Mouse (Mus musculus): ENCODE results near the gene Podxl2. TPM values are rescaled to one million over a fixed set of nuclear protein-coding genes. Genes with fewer than 3 reads are reported as not detected.
A peak's percentile ranks its signal among the peaks of the same experiment; 100 is the strongest.

The Podxl2 gene
- total and polyA plus RNA-seq, 2 experiments from 2014 or later: 718 to 954 TPM

- Histone ChIP-seq H3K4me1 (ENCODE audit: insufficient read depth) (no peaks in the 10 kb centered on the region), H3K27me3 (ENCODE audit: insufficient read depth, low read length) (no peaks in the 10 kb centered on the region), H3K4me3 (ENCODE audit: low read depth, low read length) (no peak overlapping the region), H3K27ac (ENCODE audit: low read depth, low read length) (no peak overlapping the region), H3K9ac (no peak overlapping the region), H3K36me3 (ENCODE audit: insufficient read depth) (no peaks in the 10 kb centered on the region), H3K9me3 (ENCODE audit: low read length) (no peaks in the 10 kb centered on the region), H3K4me2 (ENCODE audit: low read depth) (no peak overlapping the region)
- DNase-seq (no peak), ATAC-seq (peak; percentile 30; the same call in 1 of the 2 replicates)
- TF ChIP-seq CTCF (IDR thresholded peaks at IDR 0.05; ENCODE audit: low read depth): no peak
- WGBS: 67% methylated on average over 11 of the region's 11 CpGs
Observed at GRCm38 (mm10) chr6:88821901-88822300, 52.9 kb downstream of the Podxl2 start.

- Histone ChIP-seq H3K9me3 (ENCODE audit: low read length) (no peaks in the 10 kb centered on the region), H3K36me3 (ENCODE audit: insufficient read depth) (no peaks in the 10 kb centered on the region), H3K9ac (no peak overlapping the region), H3K4me1 (ENCODE audit: insufficient read depth) (no peaks in the 10 kb centered on the region), H3K27me3 (ENCODE audit: insufficient read depth, low read length) (no peaks in the 10 kb centered on the region), H3K4me3 (ENCODE audit: low read depth, low read length) (no peak overlapping the region), H3K4me2 (ENCODE audit: low read depth) (no peak overlapping the region), H3K27ac (ENCODE audit: low read depth, low read length) (no peak overlapping the region)
- WGBS: 92% methylated on average over 6 of the region's 6 CpGs
- ATAC-seq (no peak), DNase-seq (no peak)
- no peak for TF ChIP-seq CTCF (IDR thresholded peaks at IDR 0.05; ENCODE audit: low read depth)
Observed at GRCm38 (mm10) chr6:88821294-88821693, 53.5 kb downstream of the Podxl2 start.

- 66% methylated on average over 3 of the region's 3 CpGs for WGBS
- no peak for TF ChIP-seq CTCF (IDR thresholded peaks at IDR 0.05; ENCODE audit: low read depth)
- no peak for ATAC-seq
Observed at GRCm38 (mm10) chr6:88820853-88821252, 54.0 kb downstream of the Podxl2 start.

GRCm38 (mm10) chr6:88816913-88817312 is 57.9 kb downstream of the Podxl2 start:
- no peaks in the 10 kb centered on the region for H3K36me3 ChIP-seq (ENCODE audit: insufficient read depth)
- DNase-seq (no peak), ATAC-seq (no peak)
- H3K4me3 ChIP-seq (ENCODE audit: low read depth, low read length): no peak overlapping the region
- H3K4me1 ChIP-seq (ENCODE audit: insufficient read depth): 0 out of 2 replicates have a peak, but pooled peaks cover 2% of the 10 kb centered on the region
- no peak overlapping the region for H3K27ac ChIP-seq (ENCODE audit: low read depth, low read length)
- WGBS: 79% methylated on average over 3 of the region's 3 CpGs
- H3K4me2 ChIP-seq (ENCODE audit: low read depth): no peak overlapping the region
- H3K9me3 ChIP-seq (ENCODE audit: low read length): no peaks in the 10 kb centered on the region
- no peak for TF ChIP-seq CTCF (IDR thresholded peaks at IDR 0.05; ENCODE audit: low read depth)
- H3K9ac ChIP-seq: no peak overlapping the region
- no peaks in the 10 kb centered on the region for H3K27me3 ChIP-seq (ENCODE audit: insufficient read depth, low read length)

More at GRCm38 (mm10) chr6:88820853-88821252, 54.0 kb downstream of the Podxl2 start:
- Histone ChIP-seq H3K36me3 (ENCODE audit: insufficient read depth) (no peaks in the 10 kb centered on the region), H3K4me2 (ENCODE audit: low read depth) (no peak overlapping the region), H3K27me3 (ENCODE audit: insufficient read depth, low read length) (no peaks in the 10 kb centered on the region), H3K4me1 (ENCODE audit: insufficient read depth) (no peaks in the 10 kb centered on the region), H3K9me3 (ENCODE audit: low read length) (no peaks in the 10 kb centered on the region), H3K27ac (ENCODE audit: low read depth, low read length) (no peak overlapping the region), H3K9ac (no peak overlapping the region), H3K4me3 (ENCODE audit: low read depth, low read length) (no peak overlapping the region)
- no peak for DNase-seq

GRCm38 (mm10) chr6:88815489-88815888 is 59.4 kb downstream of the Podxl2 start:
- TF ChIP-seq CTCF (IDR thresholded peaks at IDR 0.05; ENCODE audit: low read depth): no peak
- 82% methylated on average over 3 of the region's 3 CpGs for WGBS
- no peak overlapping the region for H3K27ac ChIP-seq (ENCODE audit: low read depth, low read length)
- no peaks in the 10 kb centered on the region for H3K27me3 ChIP-seq (ENCODE audit: insufficient read depth, low read length)
- DNase-seq: no peak
- H3K9ac ChIP-seq: no peak overlapping the region
- H3K4me2 ChIP-seq (ENCODE audit: low read depth): no peak overlapping the region
- 0 out of 2 replicates have a peak, but pooled peaks cover 2% of the 10 kb centered on the region for H3K4me1 ChIP-seq (ENCODE audit: insufficient read depth)
- no peak overlapping the region for H3K4me3 ChIP-seq (ENCODE audit: low read depth, low read length)
- no peaks in the 10 kb centered on the region for H3K36me3 ChIP-seq (ENCODE audit: insufficient read depth)
- H3K9me3 ChIP-seq (ENCODE audit: low read length): no peaks in the 10 kb centered on the region
- no peak for ATAC-seq

GRCm38 (mm10) chr6:88815036-88815435 is 59.8 kb downstream of the Podxl2 start:
- ATAC-seq: peak; percentile 67
- 63% methylated on average over 3 of the region's 3 CpGs for WGBS
- TF ChIP-seq CTCF (IDR thresholded peaks at IDR 0.05; ENCODE audit: low read depth): peak; percentile 30

GRCm38 (mm10) chr6:88813832-88814231 is 61.0 kb downstream of the Podxl2 start:
- ATAC-seq (no peak), DNase-seq (no peak)
- Histone ChIP-seq H3K27me3 (ENCODE audit: insufficient read depth, low read length) (no peaks in the 10 kb centered on the region), H3K9ac (no peak overlapping the region), H3K9me3 (ENCODE audit: low read length) (no peaks in the 10 kb centered on the region), H3K4me2 (ENCODE audit: low read depth) (no peak overlapping the region), H3K4me3 (ENCODE audit: low read depth, low read length) (no peak overlapping the region), H3K4me1 (ENCODE audit: insufficient read depth) (0 out of 2 replicates have a peak, but pooled peaks cover 2% of the 10 kb centered on the region), H3K27ac (ENCODE audit: low read depth, low read length) (no peak overlapping the region), H3K36me3 (ENCODE audit: insufficient read depth) (no peaks in the 10 kb centered on the region)
- 85% methylated on average over 10 of the region's 10 CpGs for WGBS
- no peak for TF ChIP-seq CTCF (IDR thresholded peaks at IDR 0.05; ENCODE audit: low read depth)

More at GRCm38 (mm10) chr6:88815036-88815435, 59.8 kb downstream of the Podxl2 start:
- H3K36me3 ChIP-seq (ENCODE audit: insufficient read depth): no peaks in the 10 kb centered on the region
- H3K27me3 ChIP-seq (ENCODE audit: insufficient read depth, low read length): no peaks in the 10 kb centered on the region
- H3K27ac ChIP-seq (ENCODE audit: low read depth, low read length): no peak overlapping the region
- no peaks in the 10 kb centered on the region for H3K9me3 ChIP-seq (ENCODE audit: low read length)
- 0 out of 2 replicates have a peak, but pooled peaks cover 2% of the 10 kb centered on the region for H3K4me1 ChIP-seq (ENCODE audit: insufficient read depth)
- H3K4me2 ChIP-seq (ENCODE audit: low read depth): no peak overlapping the region
- H3K4me3 ChIP-seq (ENCODE audit: low read depth, low read length): no peak overlapping the region
- DNase-seq: no peak
- no peak overlapping the region for H3K9ac ChIP-seq
